Mouse (Mus musculus): ENCODE data around the gene Brms1.

DNA sequence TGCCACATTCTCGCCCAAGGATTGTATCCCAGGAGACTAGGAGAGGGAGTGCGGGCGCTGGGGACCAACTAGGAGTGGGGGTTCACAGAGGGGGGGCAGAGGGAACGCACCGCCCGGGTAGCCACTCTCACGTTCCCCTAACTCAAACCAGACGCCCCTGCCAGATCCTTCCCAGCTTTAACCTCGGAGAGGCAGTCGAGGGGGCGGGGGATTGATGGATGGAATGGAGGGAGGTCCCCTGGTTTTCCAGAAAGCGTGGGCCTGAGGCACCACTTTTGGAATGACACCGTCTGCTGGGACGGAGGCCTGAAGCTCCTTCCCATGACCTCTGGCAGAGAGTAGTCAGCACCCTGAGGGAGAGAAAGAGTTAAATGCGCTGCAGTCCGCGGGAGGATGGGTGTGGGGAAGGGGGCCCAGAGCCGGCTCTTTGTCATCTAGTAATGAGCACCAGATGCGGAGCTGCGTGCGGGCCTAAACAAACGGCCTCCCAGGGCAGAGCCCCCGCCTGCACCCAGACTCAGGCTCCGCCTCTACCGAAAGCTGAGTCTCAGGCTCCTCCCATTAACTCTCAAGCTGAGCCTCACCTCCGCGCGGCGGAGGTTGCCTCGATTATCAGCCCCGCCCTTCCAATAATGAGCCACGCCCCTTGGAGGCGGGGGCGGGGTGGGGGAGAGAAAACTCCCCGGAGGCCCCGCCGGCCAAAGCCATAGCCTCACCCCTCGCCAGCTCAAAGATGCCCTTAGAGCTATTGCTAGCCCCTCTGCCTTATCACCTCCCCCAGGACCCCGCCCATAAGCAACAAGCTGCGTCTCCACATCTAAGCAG lies 30.6 kb downstream of the Brms1 start:
- TF ChIP-seq CTCF (IDR thresholded peaks at IDR 0.05; ENCODE audit: low read depth): no peak
- no peak for TF ChIP-seq EP300 (IDR thresholded peaks at IDR 0.05; ENCODE audit: low read depth)
